Mouse (Mus musculus) erythroblast, embryonic 14.5 days (primary cell): ENCODE data around the gene Cnot2. TPM values are rescaled to one million over a fixed set of nuclear protein-coding genes. Genes with fewer than 3 reads are reported as not detected.
"Not testable (repeated sequence)": the region's sequence is repeated elsewhere in the genome, so short reads cannot be mapped to it uniquely, and the experiment has no call there.

Source experiments
- H3K27me3 ChIP-seq: 2 replicates; pipeline ENCODE4 v1.6.1; 2012; ENCODE audit warnings: inconsistent platforms; ENCODE audit not compliant: control insufficient read depth
- H3K36me3 ChIP-seq: 2 replicates; pipeline ENCODE4 v1.6.1; 2012; ENCODE audit warnings: mild to moderate bottlenecking, inconsistent platforms; ENCODE audit not compliant: control insufficient read depth
- H3K4me1 ChIP-seq: 2 replicates; pipeline ENCODE4 v1.6.1; 2012; ENCODE audit warnings: inconsistent platforms; ENCODE audit not compliant: control insufficient read depth
- H3K4me3 ChIP-seq: replicated peaks from 2 replicates; pipeline ENCODE3; 2012; ENCODE audit warnings: moderate library complexity, mild to moderate bottlenecking, inconsistent platforms
- H3K9me3 ChIP-seq: 2 replicates; pipeline ENCODE4 v1.6.1; 2012; ENCODE audit warnings: low read length, inconsistent platforms, mixed read lengths; ENCODE audit not compliant: control insufficient read depth
- GATA1 ChIP-seq: IDR thresholded peaks from 2 replicates; pipeline ENCODE4 v1.6.1; 2012; ENCODE audit warnings: low read length, inconsistent platforms, mixed read lengths
- TAL1 ChIP-seq: IDR thresholded peaks from 3 replicates; pipeline ENCODE4 v1.6.1; 2012; ENCODE audit warnings: low read length, inconsistent platforms, mixed read lengths
- polyA plus RNA-seq: library from polyadenylated mRNA; stranded (reverse); fragments of >175 nt; gene quantifications from 2 replicates; pipeline ENCODE4 v1.2.3, GENCODE M21; 2012

Gene Cnot2
- polyA plus RNA-seq, 1 experiment = 1.1 TPM

DNA sequence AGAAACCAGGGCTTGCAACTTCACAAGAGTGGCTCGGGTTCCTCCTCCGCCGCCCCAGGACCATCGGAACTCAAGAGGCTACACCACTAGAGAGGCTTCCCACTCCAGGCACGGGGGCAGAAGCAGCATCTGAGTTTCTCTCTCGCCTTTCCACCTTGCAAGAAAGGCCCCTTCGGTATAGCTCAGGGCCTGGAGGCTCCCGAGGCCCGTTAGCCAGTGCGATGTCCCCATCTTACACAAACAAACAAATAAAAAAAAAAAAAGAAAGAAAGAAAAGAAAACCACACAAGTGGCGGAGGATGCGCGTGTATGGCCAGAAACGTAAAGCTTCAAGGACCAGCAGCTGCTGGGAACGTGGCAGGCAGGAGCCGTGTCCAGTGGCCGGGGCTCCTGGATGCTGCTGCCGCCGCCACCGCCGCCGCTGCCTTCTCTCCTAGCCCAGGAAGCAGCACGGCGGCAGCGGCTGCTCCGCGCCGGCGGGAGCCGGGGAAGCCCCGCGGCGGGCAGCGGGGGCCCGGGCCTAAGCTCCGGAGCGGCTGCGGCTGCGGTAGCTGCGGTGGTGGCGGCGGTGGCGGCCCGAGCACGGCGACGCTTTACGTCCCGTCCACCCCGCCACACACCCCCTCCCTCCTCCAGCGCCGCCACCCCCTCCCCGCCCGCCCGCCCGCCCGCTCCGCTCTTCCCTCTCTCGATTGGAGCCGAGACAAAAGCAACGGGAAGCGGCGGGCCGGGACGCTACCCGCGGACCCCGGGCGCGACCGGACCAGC lies 536 bp downstream of the Cnot2 start:
- peaks cover 32% of the 10 kb centered on the region for H3K4me1 ChIP-seq
- H3K9me3 ChIP-seq = no peaks in the 10 kb centered on the region
- no peaks in the 10 kb centered on the region for H3K27me3 ChIP-seq
- TF ChIP-seq GATA1 (no peak), TAL1 (no peak)
- H3K36me3 ChIP-seq = peaks cover 12% of the 10 kb centered on the region
- H3K4me3 ChIP-seq = peak overlapping the region; percentile 96

DNA sequence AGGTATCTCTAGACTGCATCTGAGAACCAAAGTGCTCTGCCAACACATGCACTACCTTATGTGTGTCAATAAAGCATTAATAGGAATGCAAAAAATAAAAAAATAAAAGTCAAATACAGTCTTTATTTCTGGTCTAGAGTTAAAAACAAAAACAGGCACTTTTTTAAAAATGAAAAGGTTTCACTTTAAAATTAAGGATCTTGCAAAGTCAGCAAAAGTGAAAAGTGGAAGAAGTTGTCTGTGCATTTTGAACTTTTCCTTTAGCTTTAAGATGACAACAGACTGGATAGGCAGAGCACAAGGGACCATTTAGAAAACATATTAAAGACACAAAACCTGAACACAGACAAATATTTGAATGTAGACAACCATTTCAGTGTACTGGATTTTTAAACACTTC lies 1.8 kb downstream of the Cnot2 start:
- peak overlapping the region; percentile 96 for H3K4me3 ChIP-seq
- TF ChIP-seq GATA1 = no peak
- no peaks in the 10 kb centered on the region for H3K9me3 ChIP-seq
- peaks cover 6% of the 10 kb centered on the region for H3K36me3 ChIP-seq
- peaks cover 35% of the 10 kb centered on the region for H3K4me1 ChIP-seq
- H3K27me3 ChIP-seq = no peaks in the 10 kb centered on the region

DNA sequence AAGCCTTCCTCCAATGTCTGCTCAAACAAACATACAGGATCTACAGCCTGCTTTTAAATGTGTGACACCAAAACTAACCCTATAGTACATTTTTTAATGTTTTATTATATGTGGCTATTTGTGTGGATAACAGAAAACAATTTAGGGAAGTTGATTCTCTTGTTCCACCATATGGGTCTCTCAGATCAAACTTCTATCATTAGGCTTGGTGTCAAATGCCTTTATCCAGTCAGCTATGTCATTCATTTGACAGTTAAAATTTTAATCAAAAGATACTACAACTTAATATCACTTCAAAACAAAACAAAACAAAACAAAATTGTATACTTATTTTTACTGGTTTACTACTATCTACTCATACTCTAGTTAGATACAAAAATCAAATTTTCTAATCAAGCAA lies 2.9 kb downstream of the Cnot2 start:
- TF ChIP-seq GATA1 = no peak
- TF ChIP-seq TAL1 = no peak
- peaks cover 37% of the 10 kb centered on the region for H3K4me1 ChIP-seq
- no peaks in the 10 kb centered on the region for H3K27me3 ChIP-seq
- H3K4me3 ChIP-seq = no peak overlapping the region
- H3K36me3 ChIP-seq = peaks cover 2% of the 10 kb centered on the region
- H3K9me3 ChIP-seq = no peaks in the 10 kb centered on the region

DNA sequence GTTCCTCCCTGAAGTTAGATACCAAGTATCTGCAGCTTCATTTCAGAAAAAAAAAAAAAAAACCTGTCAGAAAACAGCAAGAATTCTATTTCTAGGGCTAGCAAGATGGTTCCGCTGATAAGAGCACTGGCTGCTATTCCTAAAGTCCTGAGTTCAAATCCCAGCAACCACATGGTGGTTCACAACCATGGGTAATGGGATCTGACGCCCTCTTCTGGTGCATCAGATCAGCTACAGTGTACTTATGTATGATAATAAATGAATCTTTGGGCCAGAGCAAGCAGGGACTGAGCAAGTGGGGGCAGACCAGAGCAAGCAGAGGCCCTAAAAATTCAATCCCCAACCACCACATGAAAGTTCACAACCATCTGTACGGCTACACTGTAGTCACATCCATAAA lies 4.1 kb downstream of the Cnot2 start:
- Histone ChIP-seq H3K27me3 (no peaks in the 10 kb centered on the region), H3K36me3 (peaks cover 2% of the 10 kb centered on the region), H3K4me3 (no peak overlapping the region), H3K4me1 (peaks cover 31% of the 10 kb centered on the region), H3K9me3 (no peaks in the 10 kb centered on the region)
- TF ChIP-seq TAL1 (no peak), GATA1 (no peak)

DNA sequence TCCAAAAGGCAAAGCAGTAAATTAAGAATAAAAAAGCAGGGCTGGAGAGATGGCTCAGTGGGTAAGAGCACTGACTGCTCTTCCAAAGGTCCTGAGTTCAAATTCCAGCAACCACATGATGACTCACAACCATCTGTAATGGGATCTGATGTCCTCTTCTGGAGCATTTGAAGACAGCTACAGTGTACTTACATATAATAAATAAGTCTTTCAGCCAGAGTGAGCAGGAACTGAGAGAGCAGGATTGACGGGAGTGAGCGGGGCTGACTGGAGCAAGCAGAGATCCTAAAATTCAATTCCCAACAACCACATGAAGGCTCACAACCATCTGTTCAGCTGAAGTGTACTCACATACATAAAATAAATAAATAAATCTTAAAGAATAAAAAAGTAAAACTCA lies 5.2 kb downstream of the Cnot2 start:
- H3K36me3 ChIP-seq, H3K4me3 ChIP-seq, H3K27me3 ChIP-seq, H3K9me3 ChIP-seq: not testable (repeated sequence)
- peaks cover 35% of the 10 kb centered on the region for H3K4me1 ChIP-seq

DNA sequence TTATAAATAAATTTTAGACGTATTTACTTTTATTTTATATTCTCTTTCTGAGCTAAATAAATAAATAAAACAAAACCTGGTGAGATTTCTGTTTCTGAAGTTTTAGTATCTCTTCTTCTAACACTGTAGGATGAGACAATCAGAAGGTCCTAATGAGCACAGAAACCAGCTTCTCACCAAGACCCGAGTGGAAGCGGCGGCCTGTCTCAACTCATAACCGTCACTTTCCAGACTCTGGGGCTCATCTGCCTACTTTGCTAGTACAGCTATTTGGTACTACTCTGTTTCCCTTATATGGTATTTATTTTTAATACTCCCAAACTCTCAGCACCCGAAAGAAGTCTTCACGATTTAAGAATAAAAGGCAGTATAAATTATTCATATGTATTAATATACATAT lies 10.8 kb downstream of the Cnot2 start:
- Histone ChIP-seq H3K4me1 (peaks cover 14% of the 10 kb centered on the region), H3K27me3 (no peaks in the 10 kb centered on the region), H3K36me3 (peaks cover 2% of the 10 kb centered on the region), H3K4me3 (no peak overlapping the region), H3K9me3 (no peaks in the 10 kb centered on the region)
- TF ChIP-seq TAL1 = no peak
- no peak for TF ChIP-seq GATA1

DNA sequence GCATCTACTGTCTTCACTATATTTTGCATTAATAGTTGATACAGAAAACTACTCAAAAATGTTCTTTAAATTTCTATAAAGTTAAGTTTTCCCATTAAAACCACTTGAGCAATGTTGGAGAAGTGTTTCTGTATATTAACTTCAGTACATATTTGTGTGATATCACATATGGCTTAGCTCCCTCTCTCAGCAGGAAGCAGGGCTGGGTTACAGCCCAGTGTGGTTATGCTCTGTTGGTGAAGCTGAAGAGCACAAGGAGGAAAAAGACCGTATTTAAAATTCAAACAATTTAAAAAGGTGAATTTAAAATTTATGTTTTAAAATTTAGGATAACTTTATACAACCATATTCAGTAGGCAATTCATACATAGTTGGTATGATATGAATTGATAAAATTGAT lies 12.8 kb downstream of the Cnot2 start:
- Histone ChIP-seq H3K36me3 (peaks cover 2% of the 10 kb centered on the region; the same call in 1 of the 2 replicates), H3K9me3 (no peaks in the 10 kb centered on the region), H3K4me1 (peaks cover 12% of the 10 kb centered on the region), H3K4me3 (no peak overlapping the region), H3K27me3 (no peaks in the 10 kb centered on the region)
- TF ChIP-seq TAL1 = no peak
- TF ChIP-seq GATA1 = no peak

DNA sequence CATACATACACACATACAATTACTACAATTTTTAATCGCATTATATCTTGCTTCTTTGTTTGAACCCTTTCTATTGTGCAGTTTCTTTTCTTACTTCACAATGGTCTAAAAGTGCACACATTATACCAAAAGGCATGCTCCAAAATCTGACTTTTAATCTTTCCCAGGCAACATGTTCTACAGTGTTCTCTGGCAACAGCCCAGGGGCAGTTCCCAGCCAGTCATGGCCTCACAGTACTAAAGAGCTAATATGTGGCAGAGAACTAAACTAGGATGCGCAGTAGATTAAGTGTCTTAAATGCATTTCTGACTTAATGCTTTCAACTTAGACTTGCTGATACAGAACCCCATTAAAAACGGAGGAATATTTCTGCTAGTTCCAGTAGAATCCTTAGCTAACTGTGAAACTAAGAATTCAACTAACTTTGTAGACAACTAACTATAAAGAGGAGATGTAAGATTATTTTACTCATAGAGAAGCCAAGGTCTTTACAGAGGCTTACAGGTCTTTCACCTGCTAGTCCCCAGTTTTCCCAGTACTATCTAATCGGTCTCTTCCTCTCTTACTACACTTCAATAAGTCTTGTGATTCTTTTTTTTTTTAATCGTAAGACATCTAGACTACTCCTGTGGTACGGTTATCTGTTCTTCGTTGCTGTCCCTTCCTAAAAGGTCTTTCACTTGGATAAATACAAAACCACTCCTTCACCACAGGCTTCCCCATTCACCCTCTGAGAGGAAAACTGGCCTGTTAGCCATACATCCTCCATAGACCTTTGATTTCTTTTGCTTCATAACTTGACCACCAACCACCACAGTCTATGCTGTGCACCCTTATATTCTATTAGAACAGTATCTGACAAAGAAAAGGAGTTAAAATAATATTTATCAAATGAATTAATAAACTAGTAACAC lies 13.6 kb downstream of the Cnot2 start:
- peaks cover 11% of the 10 kb centered on the region for H3K4me1 ChIP-seq
- H3K9me3 ChIP-seq = no peaks in the 10 kb centered on the region
- H3K36me3 ChIP-seq = peaks cover 2% of the 10 kb centered on the region; the same call in 1 of the 2 replicates
- no peak for TF ChIP-seq TAL1
- no peak for TF ChIP-seq GATA1
- H3K4me3 ChIP-seq = no peak overlapping the region
- no peaks in the 10 kb centered on the region for H3K27me3 ChIP-seq

DNA sequence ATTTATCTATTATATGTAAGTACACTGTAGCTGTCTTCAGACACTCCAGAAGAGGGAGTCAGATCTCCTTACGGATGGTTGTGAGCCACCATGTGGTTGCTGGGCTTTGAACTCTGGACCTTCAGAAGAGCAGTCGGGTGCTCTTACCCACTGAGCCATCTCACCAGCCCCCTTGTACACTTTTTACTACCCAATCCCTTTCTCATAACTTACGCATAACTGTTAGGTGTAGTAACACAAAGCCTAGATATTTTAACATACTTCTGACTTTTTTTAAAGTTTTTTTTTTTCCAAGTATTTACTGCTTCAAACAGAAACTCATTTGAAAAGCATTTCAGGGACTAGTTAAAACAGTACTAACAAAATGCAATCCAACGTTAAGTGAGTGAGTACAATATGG lies 14.8 kb downstream of the Cnot2 start:
- not testable (repeated sequence) for H3K4me3 ChIP-seq, H3K36me3 ChIP-seq, H3K4me1 ChIP-seq, H3K27me3 ChIP-seq, H3K9me3 ChIP-seq
